11 mouse cellular contexts compared by ENCODE assay signal in genomic region chr8:8051186-8051585, GRCm38 (mm10).
DNase-seq lines count a peak whose midpoint lies in the region; ATAC-seq and TF ChIP-seq lines count a peak whose summit lies in the region.
"Had no signal": no experiment of that assay in that cellular context is flagged by ENCODE, and none has a peak within 500 bp of the region (broad histone marks: within the 10 kb centered on the region; RNA-seq: fewer than 3 reads in every experiment).

No protein-coding gene starts in this region.

- H3K36me3 ChIP-seq in hindbrain, embryonic 15.5 days, result no peaks in the 10 kb centered on the region
- H3K36me3 ChIP-seq in hindbrain, embryonic 11.5 days (ENCODE audit: control insufficient read depth, insufficient read depth, low read length), result no peaks in the 10 kb centered on the region
- H3K36me3 ChIP-seq in midbrain, postnatal 0 days (ENCODE audit: insufficient read depth, low read length), result no peaks in the 10 kb centered on the region
- no peaks in the 10 kb centered on the region for H3K36me3 ChIP-seq in midbrain, embryonic 11.5 days (ENCODE audit: control insufficient read depth, insufficient read depth, low read length)
- H3K36me3 ChIP-seq in stomach, embryonic 16.5 days (ENCODE audit: control insufficient read depth, insufficient read depth, low read length), result no peaks in the 10 kb centered on the region

- no peak overlapping the region for H3K9ac ChIP-seq in hindbrain, embryonic 15.5 days
- H3K9ac ChIP-seq in hindbrain, embryonic 11.5 days (ENCODE audit: low read depth, low read length), result no peak overlapping the region
- no peak overlapping the region for H3K9ac ChIP-seq in midbrain, postnatal 0 days (replicated peaks; ENCODE audit: low read length, poor library complexity, severe bottlenecking)
- no peak overlapping the region for H3K9ac ChIP-seq in midbrain, embryonic 11.5 days (ENCODE audit: low read length)
- 0 out of 2 replicates have a peak overlapping the region, but pooled peaks have one; percentile 20 for H3K9ac ChIP-seq in stomach, embryonic 16.5 days (ENCODE audit: low read length)

- no peaks in the 10 kb centered on the region for H3K27me3 ChIP-seq in hindbrain, embryonic 15.5 days
- H3K27me3 ChIP-seq in hindbrain, embryonic 11.5 days (ENCODE audit: control insufficient read depth, insufficient read depth, low read length), result no peaks in the 10 kb centered on the region
- no peaks in the 10 kb centered on the region for H3K27me3 ChIP-seq in midbrain, postnatal 0 days (ENCODE audit: insufficient read depth, low read length)
- H3K27me3 ChIP-seq in midbrain, embryonic 11.5 days (ENCODE audit: control insufficient read depth, insufficient read depth, low read length), result no peaks in the 10 kb centered on the region; the same call in 1 of the 2 replicates
- no peaks in the 10 kb centered on the region for H3K27me3 ChIP-seq in stomach, embryonic 16.5 days (ENCODE audit: control insufficient read depth, insufficient read depth, low read length)

- no peak overlapping the region for H3K4me2 ChIP-seq in hindbrain, embryonic 15.5 days
- H3K4me2 ChIP-seq in hindbrain, embryonic 11.5 days (replicated peaks; ENCODE audit: low read depth, low read length), result no peak overlapping the region
- H3K4me2 ChIP-seq in midbrain, postnatal 0 days (ENCODE audit: low read depth, low read length, poor library complexity, severe bottlenecking), result no peak overlapping the region
- H3K4me2 ChIP-seq in midbrain, embryonic 11.5 days, result no peak overlapping the region
- H3K4me2 ChIP-seq in stomach, embryonic 16.5 days (ENCODE audit: low read depth, low read length), result no peak overlapping the region

- WGBS in hindbrain, embryonic 15.5 days, result 38% methylated on average over 3 of the region's 3 CpGs
- WGBS in hindbrain, embryonic 11.5 days, result 41% methylated on average over 3 of the region's 3 CpGs
- WGBS in midbrain, postnatal 0 days, result 13% methylated on average over 3 of the region's 3 CpGs
- WGBS in midbrain, embryonic 11.5 days, result 40% methylated on average over 3 of the region's 3 CpGs
- WGBS in stomach, embryonic 16.5 days, result 6% methylated on average over 3 of the region's 3 CpGs

- ATAC-seq in hindbrain, embryonic 15.5 days (ENCODE audit: low FRiP score, low read depth), result no peak
- no peak for ATAC-seq in hindbrain, embryonic 11.5 days (ENCODE audit: low FRiP score)
- 0 out of 2 replicates have a peak, but pooled peaks have one; percentile 27 for ATAC-seq in midbrain, postnatal 0 days (ENCODE audit: low FRiP score)
- ATAC-seq in midbrain, embryonic 11.5 days (ENCODE audit: low FRiP score), result no peak
- peak; percentile 65 for ATAC-seq in stomach, embryonic 16.5 days (ENCODE audit: insufficient read depth, low FRiP score)
- ATAC-seq in megakaryocyte, adult 5-6 weeks (ENCODE audit: poor library complexity, severe bottlenecking), result no peak

- 0 out of 2 replicates have a peak overlapping the region, but pooled peaks have one; percentile 2 for H3K27ac ChIP-seq in hindbrain, embryonic 15.5 days (replicated peaks)
- no peak overlapping the region for H3K27ac ChIP-seq in hindbrain, embryonic 11.5 days (ENCODE audit: low read depth, low read length)
- no peak overlapping the region for H3K27ac ChIP-seq in midbrain, postnatal 0 days (ENCODE audit: low read depth, low read length)
- no peak overlapping the region for H3K27ac ChIP-seq in midbrain, embryonic 11.5 days (ENCODE audit: low read depth, low read length)
- H3K27ac ChIP-seq in stomach, embryonic 16.5 days (ENCODE audit: low read length), result peak overlapping the region; percentile 48

- H3K4me3 ChIP-seq in hindbrain, embryonic 15.5 days, result no peak overlapping the region
- no peak overlapping the region for H3K4me3 ChIP-seq in hindbrain, embryonic 11.5 days (ENCODE audit: low read depth, low read length)
- no peak overlapping the region for H3K4me3 ChIP-seq in midbrain, postnatal 0 days (ENCODE audit: low read depth, low read length)
- no peak overlapping the region for H3K4me3 ChIP-seq in midbrain, embryonic 11.5 days (ENCODE audit: low read depth, low read length)
- no peak overlapping the region for H3K4me3 ChIP-seq in stomach, embryonic 16.5 days (replicated peaks; ENCODE audit: low read length)
- H3K4me3 ChIP-seq: myocyte had no signal

- no peaks in the 10 kb centered on the region for H3K4me1 ChIP-seq in hindbrain, embryonic 15.5 days (replicated peaks)
- no peaks in the 10 kb centered on the region for H3K4me1 ChIP-seq in hindbrain, embryonic 11.5 days (replicated peaks; ENCODE audit: control insufficient read depth, insufficient read depth, low read length)
- 0 out of 2 replicates have a peak, but pooled peaks cover 2% of the 10 kb centered on the region for H3K4me1 ChIP-seq in midbrain, postnatal 0 days (ENCODE audit: insufficient read depth, low read length)
- no peaks in the 10 kb centered on the region for H3K4me1 ChIP-seq in midbrain, embryonic 11.5 days (ENCODE audit: control insufficient read depth, insufficient read depth, low read length)
- H3K4me1 ChIP-seq in stomach, embryonic 16.5 days (ENCODE audit: control insufficient read depth, insufficient read depth, low read length), result peaks cover 12% of the 10 kb centered on the region

- no peaks in the 10 kb centered on the region for H3K9me3 ChIP-seq in hindbrain, embryonic 15.5 days
- no peaks in the 10 kb centered on the region for H3K9me3 ChIP-seq in hindbrain, embryonic 11.5 days (ENCODE audit: control insufficient read depth, low read length)
- no peaks in the 10 kb centered on the region for H3K9me3 ChIP-seq in midbrain, postnatal 0 days (ENCODE audit: low read length)
- H3K9me3 ChIP-seq in midbrain, embryonic 11.5 days (ENCODE audit: control insufficient read depth, low read length), result no peaks in the 10 kb centered on the region
- H3K9me3 ChIP-seq in stomach, embryonic 16.5 days (replicated peaks; ENCODE audit: control insufficient read depth, low read length), result no peaks in the 10 kb centered on the region

- no peak for TF ChIP-seq CTCF in midbrain, postnatal 0 days (IDR thresholded peaks at IDR 0.05)

- DNase-seq in hindbrain, embryonic 11.5 days (ENCODE audit: low spot score), result no peak
- no peak for DNase-seq in midbrain, postnatal 0 days (ENCODE audit: low spot score)
- DNase-seq in midbrain, embryonic 11.5 days (ENCODE audit: low spot score, missing footprints), result no peak
- DNase-seq in hindlimb bud, embryonic 11.5 days (ENCODE audit: extremely low spot score, low read depth, low spot score), result peak; percentile 31
- DNase-seq in adrenal gland, postnatal 10 days, result no peak
- DNase-seq: gastrocnemius, postnatal 36 days; heart, postnatal 10 days had no signal

Comparison
In these comparisons a context has a peak if more than half of its experiments do, and no peak if none do; other contexts are left out.
1. ATAC-seq: peak in midbrain, postnatal 0 days (single experiment) and stomach, embryonic 16.5 days (single experiment); none in hindbrain, embryonic 15.5 days (single experiment), hindbrain, embryonic 11.5 days (single experiment), midbrain, embryonic 11.5 days (single experiment) and megakaryocyte, adult 5-6 weeks (single experiment).
2. H3K27ac ChIP-seq: peak in hindbrain, embryonic 15.5 days (single experiment) and stomach, embryonic 16.5 days (single experiment); none in hindbrain, embryonic 11.5 days (single experiment), midbrain, postnatal 0 days (single experiment) and midbrain, embryonic 11.5 days (single experiment).